14 mouse cellular contexts compared by ENCODE assay signal in the genomic region with DNA sequence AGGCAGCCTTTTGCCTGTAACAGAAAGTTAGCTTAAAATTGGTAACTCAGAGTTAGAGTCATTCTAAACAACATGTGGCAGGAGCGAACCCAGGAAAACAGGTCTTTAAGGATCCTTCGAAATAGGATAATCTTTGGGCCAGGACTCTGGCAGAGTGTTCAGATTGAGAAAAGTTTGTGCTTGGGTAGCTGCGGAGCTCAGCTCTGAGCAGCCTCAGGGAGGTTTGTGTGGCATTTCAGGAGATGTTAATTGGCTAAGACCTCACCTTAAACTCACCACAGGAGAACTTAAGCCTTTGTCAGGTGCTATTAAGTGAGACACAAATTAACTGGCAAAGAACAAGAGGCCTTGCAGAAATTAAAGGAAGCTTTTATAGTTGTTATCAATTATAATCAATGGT. TPM values are rescaled to one million over a fixed set of nuclear protein-coding genes. Genes with fewer than 3 reads are reported as not detected.
DNase-seq lines count a peak whose midpoint lies in the region; ATAC-seq and TF ChIP-seq lines count a peak whose summit lies in the region.
"Not testable (repeated sequence)": the region's sequence is repeated elsewhere in the genome, so short reads cannot be mapped to it uniquely, and the experiment has no call there.
"Had no signal": no experiment of that assay in that cellular context is flagged by ENCODE, and none has a peak within 500 bp of the region (broad histone marks: within the 10 kb centered on the region; RNA-seq: fewer than 3 reads in every experiment).

No protein-coding gene starts in this region.

- not testable (repeated sequence) for H3K27me3 ChIP-seq in forebrain, embryonic 15.5 days; heart, postnatal 0 days (ENCODE audit: control insufficient read depth, insufficient read depth, low read length); intestine, embryonic 16.5 days (replicated peaks; ENCODE audit: control insufficient read depth, insufficient read depth, low read length); liver, embryonic 11.5 days (replicated peaks; ENCODE audit: control insufficient read depth, insufficient read depth, low read length); midbrain, embryonic 10.5 days (ENCODE audit: low read depth, poor library complexity, severe bottlenecking); neural tube, embryonic 13.5 days

- not testable (repeated sequence) for H3K4me3 ChIP-seq in forebrain, embryonic 15.5 days; liver, embryonic 11.5 days (ENCODE audit: low read depth, low read length)
- H3K4me3 ChIP-seq in heart, postnatal 0 days (ENCODE audit: low read depth, low read length): peak overlapping the region; percentile 55; the same call in 1 of the 2 replicates
- peak overlapping the region; percentile 12; the same call in 1 of the 2 replicates for H3K4me3 ChIP-seq in intestine, embryonic 16.5 days (ENCODE audit: low read length)
- H3K4me3 ChIP-seq in midbrain, embryonic 10.5 days: peak overlapping the region; percentile 48; the same call in 1 of the 2 replicates
- H3K4me3 ChIP-seq in neural tube, embryonic 13.5 days: peak overlapping the region; percentile 34

- not testable (repeated sequence) for H3K9me3 ChIP-seq in forebrain, embryonic 15.5 days; heart, postnatal 0 days (replicated peaks; ENCODE audit: control insufficient read depth, low read length); intestine, embryonic 16.5 days (ENCODE audit: control insufficient read depth, low read length); liver, embryonic 11.5 days (ENCODE audit: control insufficient read depth, low read length); midbrain, embryonic 10.5 days (replicated peaks); neural tube, embryonic 13.5 days

- peak; percentile 49 for DNase-seq in A20 (ENCODE audit: low read depth, low spot score)
- DNase-seq in embryo, embryonic 9.5 days (ENCODE audit: extremely low spot score): peak; percentile 19
- not testable (repeated sequence) for DNase-seq in heart, postnatal 0 days (ENCODE audit: low spot score)
- peak; percentile 33 for DNase-seq in liver, embryonic 11.5 days (ENCODE audit: low spot score)
- peak; percentile 12 for DNase-seq in midbrain, embryonic 10.5 days (ENCODE audit: low spot score)

- not testable (repeated sequence) for TF ChIP-seq CTCF in heart, postnatal 0 days (IDR thresholded peaks at IDR 0.05; ENCODE audit: low read depth)

- H3K36me3 ChIP-seq in forebrain, embryonic 15.5 days; heart, postnatal 0 days (replicated peaks; ENCODE audit: control insufficient read depth, insufficient read depth, low read length); intestine, embryonic 16.5 days (ENCODE audit: control insufficient read depth, insufficient read depth, low read length); liver, embryonic 11.5 days (ENCODE audit: control insufficient read depth, insufficient read depth, low read length); midbrain, embryonic 10.5 days; neural tube, embryonic 13.5 days: not testable (repeated sequence)

- WGBS in forebrain, embryonic 15.5 days: 5% methylated on average over 3 of the region's 3 CpGs
- 8% methylated on average over 3 of the region's 3 CpGs for WGBS in heart, postnatal 0 days
- WGBS in intestine, embryonic 16.5 days: 25% methylated on average over 3 of the region's 3 CpGs
- WGBS in liver, embryonic 11.5 days: 17% methylated on average over 3 of the region's 3 CpGs
- WGBS in midbrain, embryonic 10.5 days: 10% methylated on average over 3 of the region's 3 CpGs
- 19% methylated on average over 3 of the region's 3 CpGs for WGBS in neural tube, embryonic 13.5 days

- H3K27ac ChIP-seq in forebrain, embryonic 15.5 days (replicated peaks); heart, postnatal 0 days (ENCODE audit: low read depth); intestine, embryonic 16.5 days (ENCODE audit: low read length); liver, embryonic 11.5 days (ENCODE audit: low read depth, low read length); midbrain, embryonic 10.5 days (replicated peaks); neural tube, embryonic 13.5 days (replicated peaks): not testable (repeated sequence)

- not testable (repeated sequence) for ATAC-seq in forebrain, embryonic 15.5 days (replicated peaks); heart, postnatal 0 days (ENCODE audit: insufficient read depth, low read depth); intestine, embryonic 16.5 days; liver, embryonic 11.5 days (replicated peaks; ENCODE audit: low FRiP score); neural tube, embryonic 13.5 days (ENCODE audit: low read depth)

- not testable (repeated sequence) for H3K9ac ChIP-seq in forebrain, embryonic 15.5 days (replicated peaks); heart, postnatal 0 days (replicated peaks; ENCODE audit: low read depth, low read length); intestine, embryonic 16.5 days (ENCODE audit: low read depth, low read length); liver, embryonic 11.5 days (ENCODE audit: low read depth, low read length); neural tube, embryonic 13.5 days

- peak overlapping the region; percentile 47 for H3K4me2 ChIP-seq in forebrain, embryonic 15.5 days (replicated peaks)
- peak overlapping the region; percentile 69 for H3K4me2 ChIP-seq in heart, postnatal 0 days (ENCODE audit: low read depth, low read length)
- H3K4me2 ChIP-seq in intestine, embryonic 16.5 days (ENCODE audit: low read depth, low read length): not testable (repeated sequence)
- peak overlapping the region; percentile 62; the same call in 1 of the 2 replicates for H3K4me2 ChIP-seq in liver, embryonic 11.5 days
- peak overlapping the region; percentile 50 for H3K4me2 ChIP-seq in neural tube, embryonic 13.5 days

- not testable (repeated sequence) for H3K4me1 ChIP-seq in forebrain, embryonic 15.5 days; heart, postnatal 0 days (ENCODE audit: control insufficient read depth, insufficient read depth); intestine, embryonic 16.5 days (ENCODE audit: control insufficient read depth, insufficient read depth, low read length); liver, embryonic 11.5 days (replicated peaks; ENCODE audit: control insufficient read depth, insufficient read depth, low read length); midbrain, embryonic 10.5 days; neural tube, embryonic 13.5 days (replicated peaks)

- not testable (repeated sequence) for TF ChIP-seq EP300 in heart, postnatal 0 days (IDR thresholded peaks at IDR 0.05; ENCODE audit: low read depth)

RNA-seq across cellular contexts. Expression of a gene that starts 9.9 kb away (rescaled TPM):
- polyA plus RNA-seq in forebrain, embryonic 15.5 days (2015; fragmentation: Nextera tagmentation; extraction: Ambion mirVana): not detected in 2 replicates
- total RNA-seq in heart, postnatal 0 days (2014; rRNA removed; ENCODE audit: low replicate concordance): not detected in 2 replicates
- polyA plus RNA-seq in heart, postnatal 0 days (2015; fragmentation: Nextera tagmentation; extraction: Ambion mirVana): not detected in 2 replicates
- polyA plus RNA-seq in intestine, embryonic 16.5 days (2015; fragmentation: Nextera tagmentation; extraction: Ambion mirVana): not detected in 2 replicates
- not detected in 2 replicates for polyA plus RNA-seq in liver, embryonic 11.5 days (2014; fragmentation: Nextera tagmentation; extraction: Ambion mirVana)
- polyA plus RNA-seq in midbrain, embryonic 10.5 days (2016; fragmentation: Nextera tagmentation; extraction: Ambion mirVana): not detected in 2 replicates
- not detected in 2 replicates for polyA plus RNA-seq in neural tube, embryonic 13.5 days (2015; fragmentation: Nextera tagmentation; extraction: Ambion mirVana)
- total RNA-seq: gastrocnemius, postnatal 10 days; layer of hippocampus, adult 18-20 months; left cerebral cortex, adult 8-10 months; neutrophil, adult 5-6 weeks had no signal
- polyA plus RNA-seq: liver, embryonic 16.5 days; thymus, adult 2 months had no signal

RNA-seq across cellular contexts. Expression of a gene that starts 20.6 kb away (rescaled TPM):
- 0.05 TPM in 1 of 2 replicates, not detected in the other for polyA plus RNA-seq in forebrain, embryonic 15.5 days (2015; fragmentation: Nextera tagmentation; extraction: Ambion mirVana)
- not detected in 2 replicates for total RNA-seq in heart, postnatal 0 days (2014; rRNA removed; ENCODE audit: low replicate concordance)
- polyA plus RNA-seq in heart, postnatal 0 days (2015; fragmentation: Nextera tagmentation; extraction: Ambion mirVana): 0.03 and 0.04 TPM in 2 replicates
- polyA plus RNA-seq in intestine, embryonic 16.5 days (2015; fragmentation: Nextera tagmentation; extraction: Ambion mirVana): 0.02 TPM in 1 of 2 replicates, not detected in the other
- polyA plus RNA-seq in liver, embryonic 11.5 days (2014; fragmentation: Nextera tagmentation; extraction: Ambion mirVana): not detected in 2 replicates
- polyA plus RNA-seq in midbrain, embryonic 10.5 days (2016; fragmentation: Nextera tagmentation; extraction: Ambion mirVana): not detected in 2 replicates
- 0.08 TPM in 1 of 2 replicates, not detected in the other for polyA plus RNA-seq in neural tube, embryonic 13.5 days (2015; fragmentation: Nextera tagmentation; extraction: Ambion mirVana)
- total RNA-seq: layer of hippocampus, adult 18-20 months; neutrophil, adult 5-6 weeks had no signal
- polyA plus RNA-seq: liver, embryonic 16.5 days had no signal

RNA-seq across cellular contexts. Expression of a gene that starts 27.6 kb away (rescaled TPM):
- not detected in 2 replicates for polyA plus RNA-seq in forebrain, embryonic 15.5 days (2015; fragmentation: Nextera tagmentation; extraction: Ambion mirVana)
- 0.61 TPM in 1 of 2 replicates, not detected in the other for total RNA-seq in heart, postnatal 0 days (2014; rRNA removed; ENCODE audit: low replicate concordance)
- 0.19 and 0.25 TPM in 2 replicates for polyA plus RNA-seq in heart, postnatal 0 days (2015; fragmentation: Nextera tagmentation; extraction: Ambion mirVana)
- polyA plus RNA-seq in intestine, embryonic 16.5 days (2015; fragmentation: Nextera tagmentation; extraction: Ambion mirVana): 0.07 TPM in 1 of 2 replicates, not detected in the other
- 0.12 TPM in 1 of 2 replicates, not detected in the other for polyA plus RNA-seq in liver, embryonic 11.5 days (2014; fragmentation: Nextera tagmentation; extraction: Ambion mirVana)
- 0.04 TPM in 1 of 2 replicates, not detected in the other for polyA plus RNA-seq in midbrain, embryonic 10.5 days (2016; fragmentation: Nextera tagmentation; extraction: Ambion mirVana)
- polyA plus RNA-seq in neural tube, embryonic 13.5 days (2015; fragmentation: Nextera tagmentation; extraction: Ambion mirVana): not detected in 2 replicates
- total RNA-seq: layer of hippocampus, adult 18-20 months; left cerebral cortex, adult 8-10 months had no signal

RNA-seq across cellular contexts. Expression of a gene that starts 42.3 kb away (rescaled TPM):
- 2.2 TPM in 2 replicates for polyA plus RNA-seq in forebrain, embryonic 15.5 days (2015; fragmentation: Nextera tagmentation; extraction: Ambion mirVana)
- total RNA-seq in heart, postnatal 0 days (2014; rRNA removed; ENCODE audit: low replicate concordance): 1.9 TPM in 1 of 2 replicates, not detected in the other
- 5.6 and 5.8 TPM in 2 replicates for polyA plus RNA-seq in heart, postnatal 0 days (2015; fragmentation: Nextera tagmentation; extraction: Ambion mirVana)
- 3.9 and 4.0 TPM in 2 replicates for polyA plus RNA-seq in intestine, embryonic 16.5 days (2015; fragmentation: Nextera tagmentation; extraction: Ambion mirVana)
- polyA plus RNA-seq in liver, embryonic 11.5 days (2014; fragmentation: Nextera tagmentation; extraction: Ambion mirVana): 1.1 and 1.3 TPM in 2 replicates
- polyA plus RNA-seq in midbrain, embryonic 10.5 days (2016; fragmentation: Nextera tagmentation; extraction: Ambion mirVana): 0.37 and 0.89 TPM in 2 replicates
- 3.9 and 4.3 TPM in 2 replicates for polyA plus RNA-seq in neural tube, embryonic 13.5 days (2015; fragmentation: Nextera tagmentation; extraction: Ambion mirVana)
- total RNA-seq: neutrophil, adult 5-6 weeks had no signal
